Mouse (Mus musculus) limb, embryonic 10.5 days (tissue): ENCODE measurements around the gene Mmd. TPM values are rescaled to one million over a fixed set of nuclear protein-coding genes. Genes with fewer than 3 reads are reported as not detected.

Source experiments
- DNase-seq: peaks from one replicate; pipeline ENCODE4 v3.0.0-alpha.2; 2017; ENCODE audit warnings: low spot score
- H3K27ac ChIP-seq: fragments of 300-500 bp; sonication (generic); 2 replicates; pipeline ENCODE4 v1.5.1; 2016; ENCODE audit warnings: mild to moderate bottlenecking
- H3K27me3 ChIP-seq: fragments of 300-500 bp; sonication (generic); 2 replicates; pipeline ENCODE4 v1.6.1; 2016; ENCODE audit warnings: low read depth, mild to moderate bottlenecking; ENCODE audit not compliant: poor library complexity, severe bottlenecking
- H3K36me3 ChIP-seq: fragments of 300-500 bp; sonication (generic); 2 replicates; pipeline ENCODE4 v1.6.1; 2016; ENCODE audit warnings: mild to moderate bottlenecking, moderate library complexity
- H3K4me1 ChIP-seq: fragments of 300-500 bp; sonication (generic); 2 replicates; pipeline ENCODE4 v1.6.1; 2016
- H3K4me3 ChIP-seq: fragments of 300-500 bp; sonication (generic); 2 replicates; pipeline ENCODE4 v1.5.1; 2016; ENCODE audit warnings: mild to moderate bottlenecking, moderate library complexity
- H3K9me3 ChIP-seq: fragments of 300-500 bp; sonication (generic); replicated peaks from 2 replicates; pipeline ENCODE4 v1.6.1; 2016; ENCODE audit warnings: mild to moderate bottlenecking
- WGBS: fragments of 180-500 bp; shearing (Covaris S2); methylation state at CpG from one replicate; pipeline ENCODE4 v1.1.7; 2016; 5-methylcytosine and 5-hydroxymethylcytosine counted together
- polyA plus RNA-seq: library from polyadenylated mRNA; unstranded; fragments of >200 nt; fragmentation: Nextera tagmentation; extraction: Ambion mirVana; gene quantifications from 2 replicates; pipeline ENCODE4 v1.2.1, GENCODE M21; 2016

The Mmd gene
- polyA plus RNA-seq, 1 experiment from 2014 or later, result 38.0 TPM

DNA sequence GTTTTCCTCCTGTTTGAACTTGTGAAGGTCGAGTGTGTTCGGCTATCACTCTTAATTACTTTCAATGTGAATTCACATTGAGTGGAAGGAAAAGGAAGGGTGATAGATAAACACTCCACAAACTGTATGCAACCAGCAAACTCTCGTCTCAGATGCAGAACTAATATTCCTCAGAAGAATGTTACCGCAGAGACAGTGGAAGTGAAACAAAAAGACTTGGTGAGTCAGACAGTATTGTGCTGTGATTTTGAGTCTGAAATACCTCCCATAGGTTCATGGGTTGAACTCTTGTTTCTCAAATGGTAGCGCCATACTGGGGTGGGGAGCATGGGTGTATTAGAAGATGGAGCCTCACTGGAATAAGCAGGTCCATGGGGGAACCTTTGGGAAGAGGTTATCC is 14.0 kb upstream of the Mmd start:
- no peaks in the 10 kb centered on the region for H3K9me3 ChIP-seq
- no peaks in the 10 kb centered on the region for H3K27me3 ChIP-seq
- 91% methylated on average over 5 of the region's 5 CpGs for WGBS
- H3K36me3 ChIP-seq, result no peaks in the 10 kb centered on the region
- H3K27ac ChIP-seq, result no peak overlapping the region
- no peaks in the 10 kb centered on the region for H3K4me1 ChIP-seq
- no peak overlapping the region for H3K4me3 ChIP-seq
- DNase-seq, result no peak

DNA sequence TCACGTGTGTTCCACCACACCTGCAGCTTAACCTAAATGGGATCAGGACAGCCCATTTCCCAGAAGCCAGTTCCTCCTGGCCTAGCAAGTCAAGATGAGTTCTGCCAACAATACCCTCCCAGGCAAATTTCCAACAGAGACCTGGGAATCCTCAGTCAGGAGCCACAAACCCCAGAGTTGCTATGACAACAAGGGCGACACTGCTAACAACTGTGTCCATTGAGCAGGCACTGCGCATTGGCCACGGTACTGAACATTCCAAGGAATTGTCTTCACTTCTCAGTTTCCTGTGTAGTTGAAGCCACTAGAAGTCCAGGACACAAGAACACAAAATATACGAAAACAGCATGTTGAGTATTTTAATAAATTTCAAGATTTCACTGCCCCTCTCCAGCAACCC is 11.6 kb upstream of the Mmd start:
- Histone ChIP-seq H3K27me3 (no peaks in the 10 kb centered on the region), H3K27ac (no peak overlapping the region), H3K4me3 (no peak overlapping the region), H3K4me1 (no peaks in the 10 kb centered on the region), H3K36me3 (no peaks in the 10 kb centered on the region), H3K9me3 (no peaks in the 10 kb centered on the region)
- DNase-seq, result no peak
- 87% methylated on average over 5 of the region's 5 CpGs for WGBS

DNA sequence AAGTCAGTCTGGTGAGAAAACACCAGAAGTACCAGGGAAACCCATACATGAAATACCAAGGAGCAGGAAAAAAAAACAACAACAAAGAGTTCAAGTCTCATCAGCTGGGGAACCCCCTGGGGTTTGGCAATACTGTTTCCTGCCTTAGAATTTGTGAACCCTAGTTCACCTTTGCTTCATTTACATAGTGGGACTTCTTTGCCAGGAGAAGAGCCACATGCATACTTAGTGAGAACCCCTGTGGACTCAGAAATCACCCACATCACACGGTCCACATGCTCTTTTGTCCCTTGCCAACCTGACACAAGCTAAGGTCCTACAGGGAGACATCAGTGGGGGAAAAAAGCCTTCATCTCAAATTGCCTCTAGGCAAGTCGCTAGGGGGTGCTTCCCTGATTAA is 10.6 kb upstream of the Mmd start:
- 27% methylated on average over 2 of the region's 2 CpGs for WGBS
- H3K4me3 ChIP-seq, result no peak overlapping the region

DNA sequence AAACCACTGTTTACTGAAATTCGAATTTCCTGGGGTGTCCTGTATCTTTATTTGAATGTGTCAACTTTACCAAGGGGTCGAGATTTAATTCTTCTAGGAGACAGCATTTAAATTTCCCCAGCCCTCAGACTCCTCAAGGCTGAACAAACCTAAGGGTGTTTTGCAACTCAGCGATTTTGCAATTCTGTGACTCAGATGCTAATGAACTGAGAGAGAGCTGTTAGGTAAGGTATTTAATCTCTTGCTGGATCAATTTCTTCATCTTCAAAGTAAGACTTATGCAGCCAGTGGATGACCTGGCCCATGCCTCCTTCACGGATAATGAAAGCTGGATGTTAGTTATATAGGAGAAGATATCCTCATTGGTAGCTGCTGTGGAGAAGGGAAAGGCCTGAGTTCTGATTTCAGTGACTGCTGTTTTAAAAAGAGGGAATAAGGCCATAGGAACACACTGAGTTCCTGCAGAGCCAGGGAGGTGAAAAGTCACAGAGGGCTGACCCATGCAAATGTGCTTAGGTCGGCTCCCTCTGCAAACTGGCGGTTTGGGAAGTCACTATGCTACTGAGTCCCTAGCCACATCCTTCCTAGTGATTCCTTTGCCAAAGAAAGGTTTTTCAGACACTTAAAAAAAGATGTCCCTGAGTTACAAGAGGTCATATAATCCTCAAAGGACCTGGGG is 8.5 kb upstream of the Mmd start:
- no peak for DNase-seq
- Histone ChIP-seq H3K36me3 (no peaks in the 10 kb centered on the region), H3K4me1 (no peaks in the 10 kb centered on the region), H3K9me3 (no peaks in the 10 kb centered on the region), H3K27ac (no peak overlapping the region), H3K4me3 (no peak overlapping the region), H3K27me3 (no peaks in the 10 kb centered on the region)
- 18% methylated on average over 6 of the region's 6 CpGs for WGBS

More for the DNA sequence above, 10.6 kb upstream of the Mmd start:
- no peaks in the 10 kb centered on the region for H3K36me3 ChIP-seq
- H3K27ac ChIP-seq, result no peak overlapping the region
- no peaks in the 10 kb centered on the region for H3K9me3 ChIP-seq
- no peak for DNase-seq
- no peaks in the 10 kb centered on the region for H3K4me1 ChIP-seq
- H3K27me3 ChIP-seq, result no peaks in the 10 kb centered on the region

DNA sequence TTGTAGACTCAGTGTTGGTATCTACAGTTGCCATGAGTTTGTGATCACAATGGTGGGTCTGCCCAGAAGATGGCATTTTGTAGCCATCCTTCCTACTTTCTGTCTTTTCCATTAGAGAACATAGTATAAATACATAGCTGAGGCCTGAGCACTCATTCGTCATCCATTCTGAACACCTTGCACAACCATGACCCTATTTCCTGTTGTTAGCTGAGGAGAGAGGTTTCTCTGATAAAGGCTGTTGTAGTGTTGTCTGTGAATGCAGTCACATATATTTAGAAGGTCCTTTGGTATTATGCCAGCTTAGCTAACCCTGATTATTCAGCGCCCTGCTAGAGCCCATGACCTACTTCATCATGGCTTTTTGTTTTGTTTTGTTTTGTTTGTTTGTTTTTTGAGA is 7.4 kb upstream of the Mmd start:
- Histone ChIP-seq H3K36me3 (no peaks in the 10 kb centered on the region), H3K4me1 (no peaks in the 10 kb centered on the region), H3K27ac (no peak overlapping the region), H3K27me3 (no peaks in the 10 kb centered on the region), H3K4me3 (no peak overlapping the region), H3K9me3 (no peaks in the 10 kb centered on the region)
- 88% methylated on average over 2 of the region's 2 CpGs for WGBS
- DNase-seq, result no peak

DNA sequence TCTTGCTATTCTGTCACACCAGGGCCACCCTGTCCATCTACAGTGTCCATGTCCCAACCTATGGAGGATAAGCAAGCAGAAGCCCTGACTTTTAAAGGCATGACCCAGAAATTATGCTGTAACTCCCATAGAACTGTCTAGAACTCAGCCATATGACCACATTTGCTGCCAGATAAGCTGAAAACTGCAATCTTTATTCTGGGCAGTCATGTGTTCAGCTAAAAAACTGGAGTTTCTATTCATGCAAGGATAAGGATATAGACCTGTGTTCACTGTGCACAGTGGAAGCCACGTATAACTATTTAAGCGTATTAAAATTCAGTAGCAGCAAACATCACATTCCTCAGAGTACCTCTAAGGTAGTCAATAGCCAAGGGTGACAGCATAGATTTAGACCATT is 6.0 kb upstream of the Mmd start:
- WGBS, result 99% methylated on average over 2 of the region's 2 CpGs

DNA sequence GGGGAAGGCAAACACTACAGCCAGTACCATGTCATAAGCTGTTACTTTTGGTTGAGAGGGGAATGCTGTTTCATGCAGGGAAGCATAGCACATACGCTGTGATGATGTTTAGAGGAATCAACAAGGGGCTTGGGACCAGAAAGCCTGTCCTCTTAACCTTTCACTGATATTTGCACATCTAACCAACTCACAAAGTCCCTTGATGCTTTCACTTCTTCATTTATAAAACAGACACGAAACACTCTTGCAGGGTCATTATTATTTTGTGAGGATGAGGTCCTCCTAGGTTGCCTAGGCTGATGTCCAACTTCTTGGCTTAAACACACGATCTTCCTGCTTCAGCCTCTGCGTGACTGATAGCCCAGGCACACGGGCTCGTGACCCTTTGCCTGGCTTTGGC is 3.6 kb upstream of the Mmd start:
- WGBS, result 83% methylated on average over 6 of the region's 6 CpGs

More for the DNA sequence above, 6.0 kb upstream of the Mmd start:
- DNase-seq, result no peak
- H3K9me3 ChIP-seq, result no peaks in the 10 kb centered on the region
- H3K27me3 ChIP-seq, result no peaks in the 10 kb centered on the region
- no peak overlapping the region for H3K27ac ChIP-seq
- no peaks in the 10 kb centered on the region for H3K4me1 ChIP-seq
- no peaks in the 10 kb centered on the region for H3K36me3 ChIP-seq
- no peak overlapping the region for H3K4me3 ChIP-seq

DNA sequence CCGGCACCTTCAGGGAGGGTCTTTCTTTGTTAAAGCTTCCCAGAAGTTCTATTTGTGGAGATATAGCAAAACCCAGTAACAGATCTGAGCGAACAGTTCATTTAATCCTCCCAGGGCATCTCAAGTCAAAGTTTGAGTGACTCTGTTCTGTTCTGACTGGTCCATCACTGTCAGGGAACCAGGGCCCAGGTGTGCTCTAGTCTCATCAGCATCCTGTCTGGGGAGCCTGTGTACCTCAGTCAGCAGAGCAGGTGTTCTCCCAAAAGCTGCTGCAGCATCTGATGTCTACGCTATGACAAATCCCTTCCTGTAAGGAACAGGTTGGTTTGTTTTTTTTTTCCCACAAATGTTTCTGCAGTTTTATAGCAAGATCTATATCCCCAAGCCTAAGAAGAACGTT is 2.6 kb upstream of the Mmd start:
- WGBS, result 82% methylated on average over 4 of the region's 4 CpGs
- Histone ChIP-seq H3K27ac (no peak overlapping the region), H3K4me1 (peaks cover 20% of the 10 kb centered on the region), H3K36me3 (0 out of 2 replicates have a peak, but pooled peaks cover 4% of the 10 kb centered on the region), H3K27me3 (no peaks in the 10 kb centered on the region), H3K9me3 (no peaks in the 10 kb centered on the region), H3K4me3 (no peak overlapping the region)
- DNase-seq, result no peak

More for the DNA sequence above, 3.6 kb upstream of the Mmd start:
- H3K27me3 ChIP-seq, result no peaks in the 10 kb centered on the region
- H3K4me1 ChIP-seq, result peaks cover 15% of the 10 kb centered on the region
- no peak for DNase-seq
- no peak overlapping the region for H3K4me3 ChIP-seq
- H3K27ac ChIP-seq, result no peak overlapping the region
- H3K9me3 ChIP-seq, result no peaks in the 10 kb centered on the region
- H3K36me3 ChIP-seq, result no peaks in the 10 kb centered on the region

DNA sequence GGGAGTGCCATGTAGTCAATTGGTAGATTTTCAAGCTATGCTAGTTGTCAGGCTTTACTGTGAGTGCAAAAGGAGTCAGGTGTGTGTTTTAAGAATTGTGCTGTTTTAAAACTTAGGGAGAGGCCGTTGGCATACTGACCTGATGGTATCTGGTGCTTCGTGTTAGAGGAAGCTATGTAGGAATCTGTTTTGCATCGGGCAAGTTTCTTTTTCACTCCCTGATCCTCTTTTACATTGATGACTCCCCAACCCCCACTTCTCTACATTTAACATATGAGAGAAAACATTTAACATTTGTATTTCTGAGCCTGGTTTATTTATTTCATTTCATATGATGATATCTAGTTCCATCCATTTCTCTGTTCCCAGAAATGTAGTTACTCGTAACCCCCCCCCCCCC is 1.5 kb upstream of the Mmd start:
- no peak for DNase-seq
- H3K27ac ChIP-seq, result no peak overlapping the region
- 62% methylated on average over 4 of the region's 4 CpGs for WGBS

DNA sequence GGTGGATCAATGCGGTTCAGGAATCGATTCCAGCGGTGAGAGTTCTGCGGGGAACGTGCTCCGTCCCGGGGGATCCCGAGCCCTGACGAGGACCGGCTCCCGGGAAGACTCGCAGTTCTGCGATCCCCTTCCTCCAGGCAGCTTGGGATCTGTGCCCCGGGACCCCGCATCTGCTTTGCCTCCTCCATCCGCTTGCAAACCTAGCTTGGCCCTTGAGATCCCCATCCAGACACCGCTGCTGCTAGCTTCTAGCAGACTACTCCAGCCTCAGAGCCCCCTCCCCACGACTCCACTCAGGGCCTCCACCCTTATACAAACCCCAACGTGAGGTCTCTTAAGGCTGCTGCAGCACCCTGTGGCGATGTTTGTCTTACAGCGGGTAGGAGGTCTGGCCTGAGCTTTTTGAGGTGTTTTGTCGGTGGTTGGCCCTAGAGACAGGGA is 465 bp downstream of the Mmd start:
- peaks cover 25% of the 10 kb centered on the region for H3K4me1 ChIP-seq
- no peak for DNase-seq
- WGBS, result under 1% methylated on average over 22 of the region's 22 CpGs
- peak overlapping the region; percentile 73 for H3K4me3 ChIP-seq
- H3K36me3 ChIP-seq, result 0 out of 2 replicates have a peak, but pooled peaks cover 12% of the 10 kb centered on the region
- no peaks in the 10 kb centered on the region for H3K9me3 ChIP-seq
- H3K27ac ChIP-seq, result peak overlapping the region; percentile 96
- no peaks in the 10 kb centered on the region for H3K27me3 ChIP-seq

More for the DNA sequence above, 1.5 kb upstream of the Mmd start:
- Histone ChIP-seq H3K4me1 (peaks cover 25% of the 10 kb centered on the region), H3K36me3 (0 out of 2 replicates have a peak, but pooled peaks cover 12% of the 10 kb centered on the region), H3K9me3 (no peaks in the 10 kb centered on the region), H3K4me3 (no peak overlapping the region), H3K27me3 (no peaks in the 10 kb centered on the region)

DNA sequence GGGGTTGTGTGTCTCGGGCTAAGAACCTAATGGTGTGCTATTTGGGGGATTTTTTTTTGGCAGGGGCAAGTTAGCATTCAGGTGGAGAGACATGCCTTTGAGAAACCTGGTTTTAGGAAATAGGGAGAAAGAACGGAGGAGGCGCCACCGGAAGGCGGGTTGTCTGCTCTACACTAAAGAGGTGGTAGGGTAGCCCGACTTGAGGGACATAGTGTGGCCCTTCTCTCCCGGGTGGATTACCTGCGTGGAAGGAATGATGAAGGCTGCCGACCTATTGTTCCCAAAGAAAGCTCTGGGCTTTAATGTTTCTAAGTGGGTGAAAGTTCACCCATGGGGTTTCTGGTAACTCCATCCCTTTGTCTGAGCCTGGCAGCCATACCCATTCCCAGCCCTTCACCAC is 933 bp downstream of the Mmd start:
- no peaks in the 10 kb centered on the region for H3K9me3 ChIP-seq
- peaks cover 25% of the 10 kb centered on the region for H3K4me1 ChIP-seq
- H3K27ac ChIP-seq, result peak overlapping the region; percentile 96
- 6% methylated on average over 9 of the region's 9 CpGs for WGBS
- no peaks in the 10 kb centered on the region for H3K27me3 ChIP-seq
- H3K36me3 ChIP-seq, result 0 out of 2 replicates have a peak, but pooled peaks cover 12% of the 10 kb centered on the region
- DNase-seq, result no peak
- peak overlapping the region; percentile 73 for H3K4me3 ChIP-seq

DNA sequence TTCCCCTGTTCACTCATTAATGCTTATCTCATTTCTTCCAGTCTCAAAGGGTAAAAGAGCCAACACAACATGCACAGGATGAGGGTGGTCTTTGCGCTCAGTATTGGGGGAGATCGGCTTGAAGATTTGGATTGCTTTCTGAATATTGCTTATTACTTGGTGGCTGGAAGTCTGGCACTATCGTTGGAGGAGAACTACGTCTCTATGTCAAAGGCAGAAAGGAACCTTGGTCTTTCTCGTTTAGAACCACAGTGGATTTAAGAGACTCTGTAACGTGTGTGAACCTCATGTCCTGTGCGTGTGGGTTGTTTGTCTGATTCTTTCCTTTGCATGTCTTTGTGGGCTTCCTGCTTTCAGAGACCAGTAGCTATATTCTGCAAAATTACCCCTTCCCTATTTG is 1.5 kb downstream of the Mmd start:
- H3K36me3 ChIP-seq, result 0 out of 2 replicates have a peak, but pooled peaks cover 12% of the 10 kb centered on the region
- H3K27me3 ChIP-seq, result no peaks in the 10 kb centered on the region
- no peaks in the 10 kb centered on the region for H3K9me3 ChIP-seq
- peaks cover 25% of the 10 kb centered on the region for H3K4me1 ChIP-seq
- H3K4me3 ChIP-seq, result peak overlapping the region; percentile 73
- DNase-seq, result no peak
- WGBS, result 86% methylated on average over 7 of the region's 7 CpGs
- peak overlapping the region; percentile 96 for H3K27ac ChIP-seq

DNA sequence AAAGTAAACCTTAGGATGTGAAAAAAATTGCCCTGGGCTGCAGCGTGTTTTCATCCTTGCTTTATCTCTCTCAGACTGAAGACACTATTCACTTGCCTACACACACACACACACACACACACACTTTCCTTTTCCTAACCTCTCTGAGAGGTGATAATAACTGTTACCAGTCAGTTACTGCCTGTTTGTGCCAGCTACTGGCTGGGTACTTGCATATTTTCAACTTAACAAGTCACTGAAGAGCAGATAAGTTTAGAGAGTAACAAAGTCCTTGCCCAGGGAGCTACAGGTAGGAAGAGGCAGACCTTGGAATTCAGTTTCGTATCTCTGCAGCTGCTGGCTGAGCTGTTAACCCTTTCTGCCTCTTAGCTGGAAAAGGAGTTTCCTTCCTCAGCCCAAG is 2.7 kb downstream of the Mmd start:
- peaks cover 16% of the 10 kb centered on the region; the same call in 1 of the 2 replicates for H3K36me3 ChIP-seq
- no peak overlapping the region for H3K4me3 ChIP-seq
- no peak overlapping the region for H3K27ac ChIP-seq
- H3K27me3 ChIP-seq, result no peaks in the 10 kb centered on the region
- no peak for DNase-seq
- no peaks in the 10 kb centered on the region for H3K9me3 ChIP-seq
- H3K4me1 ChIP-seq, result peaks cover 25% of the 10 kb centered on the region
- 47% methylated on average over 2 of the region's 2 CpGs for WGBS

DNA sequence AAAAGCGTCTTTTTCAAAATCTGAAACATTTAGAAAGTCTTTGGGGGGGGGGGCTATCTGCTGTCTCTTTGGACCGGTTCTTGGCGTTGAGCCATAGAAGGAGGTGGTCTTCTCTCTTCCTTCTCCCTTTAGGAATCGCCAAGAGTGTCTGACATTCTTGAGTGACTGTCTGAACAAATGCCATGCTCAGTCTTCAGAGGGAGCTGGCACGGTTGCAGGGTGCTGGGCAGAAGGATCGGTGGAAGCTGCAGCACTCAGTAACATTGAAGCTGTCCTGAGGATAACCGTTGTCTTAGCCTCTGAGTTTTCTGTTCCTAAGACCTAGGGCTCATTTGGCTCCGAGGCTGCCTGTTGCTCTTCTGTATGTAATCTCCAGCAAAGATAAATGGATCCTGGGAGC is 3.1 kb downstream of the Mmd start:
- H3K36me3 ChIP-seq, result peaks cover 20% of the 10 kb centered on the region
- H3K4me1 ChIP-seq, result peaks cover 25% of the 10 kb centered on the region
- H3K27ac ChIP-seq, result no peak overlapping the region
- no peaks in the 10 kb centered on the region for H3K9me3 ChIP-seq
- WGBS, result 87% methylated on average over 8 of the region's 8 CpGs
- H3K27me3 ChIP-seq, result no peaks in the 10 kb centered on the region
- H3K4me3 ChIP-seq, result no peak overlapping the region
- DNase-seq, result no peak
